Mouse (Mus musculus) hindbrain, postnatal 0 days (tissue): ENCODE data around the gene Zfp445. TPM values are rescaled to one million over a fixed set of nuclear protein-coding genes. Genes with fewer than 3 reads are reported as not detected.
"Not testable (repeated sequence)": the region's sequence is repeated elsewhere in the genome, so short reads cannot be mapped to it uniquely, and the experiment has no call there.

Source experiments
- ATAC-seq: fragments of 200-750 bp; cut with Nextera tagmentation; 2 replicates; pipeline ENCODE4 v1.8.0; 2017; ENCODE audit warnings: mild to moderate bottlenecking, moderate TSS enrichment, moderate library complexity
- DNase-seq: peaks from one replicate; pipeline ENCODE4 v3.0.0-alpha.2; 2015; ENCODE audit warnings: low spot score
- H3K27ac ChIP-seq: fragments of 300-500 bp; sonication (generic); 2 replicates; pipeline ENCODE4 v1.5.1; 2014; ENCODE audit warnings: mild to moderate bottlenecking
- H3K27me3 ChIP-seq: fragments of 300-500 bp; sonication (generic); 2 replicates; pipeline ENCODE4 v1.6.1; 2014; ENCODE audit warnings: low read length, mixed read lengths; ENCODE audit not compliant: insufficient read depth
- H3K36me3 ChIP-seq: fragments of 300-500 bp; sonication (generic); 2 replicates; pipeline ENCODE4 v1.6.1; 2014; ENCODE audit warnings: low read length, mixed read lengths; ENCODE audit not compliant: insufficient read depth
- H3K4me1 ChIP-seq: fragments of 300-500 bp; sonication (generic); 2 replicates; pipeline ENCODE4 v1.6.1; 2014; ENCODE audit warnings: antibody characterized with exemption, low read length, mixed read lengths; ENCODE audit not compliant: insufficient read depth
- H3K4me2 ChIP-seq: fragments of 300-500 bp; sonication (generic); 2 replicates; pipeline ENCODE4 v1.6.1; 2014; ENCODE audit warnings: low read depth, mild to moderate bottlenecking, low read length, moderate library complexity, mixed read lengths
- H3K4me3 ChIP-seq: fragments of 300-500 bp; sonication (generic); 2 replicates; pipeline ENCODE4 v1.5.1; 2014; ENCODE audit warnings: low read length
- H3K9ac ChIP-seq: fragments of 300-500 bp; sonication (generic); replicated peaks from 2 replicates; pipeline ENCODE4 v1.6.1; 2014; ENCODE audit warnings: mild to moderate bottlenecking, low read length, moderate library complexity, mixed read lengths
- H3K9me3 ChIP-seq: fragments of 300-500 bp; sonication (generic); 2 replicates; pipeline ENCODE4 v1.6.1; 2016; ENCODE audit warnings: low read length, mixed read lengths
- CTCF ChIP-seq: IDR thresholded peaks from 2 replicates; pipeline ENCODE4 v1.5.1; 2016; ENCODE audit warnings: antibody characterized with exemption, control low read depth, low read depth
- WGBS: fragments of 180-500 bp; shearing (Covaris S2); extraction: QIAGEN DNeasy Blood & Tissue Kit; methylation state at CpG from one replicate; pipeline ENCODE4 v1.1.7; 2014; 5-methylcytosine and 5-hydroxymethylcytosine counted together
- polyA plus RNA-seq: library from polyadenylated mRNA; unstranded; fragments of >200 nt; fragmentation: Nextera tagmentation; extraction: Ambion mirVana; gene quantifications from 2 replicates; pipeline ENCODE4 v1.2.1, GENCODE M21; 2015
- total RNA-seq: library from RNA; depleted of rRNA; stranded (reverse); fragments of >200 nt; gene quantifications from 2 replicates; pipeline ENCODE4 v1.2.3, GENCODE M21; 2014

Zfp445 gene
- total and polyA plus RNA-seq, 2 experiments from 2014 or later, result 68.1 to 138 TPM

- ATAC-seq (no peak), DNase-seq (no peak)
- H3K9ac ChIP-seq, result no peak overlapping the region
- H3K36me3 ChIP-seq, result peaks cover 76% of the 10 kb centered on the region
- H3K9me3 ChIP-seq, result no peaks in the 10 kb centered on the region
- no peak overlapping the region for H3K4me2 ChIP-seq
- no peaks in the 10 kb centered on the region for H3K4me1 ChIP-seq
- 93% methylated on average over 4 of the region's 4 CpGs for WGBS
- no peak for TF ChIP-seq CTCF
- H3K4me3 ChIP-seq, result no peak overlapping the region
- H3K27ac ChIP-seq, result no peak overlapping the region
- no peaks in the 10 kb centered on the region for H3K27me3 ChIP-seq
These were observed 10.2 kb downstream of the Zfp445 start for GRCm38 (mm10) chr9:122855617-122856016.

GRCm38 (mm10) chr9:122855141-122855540 is 10.7 kb downstream of the Zfp445 start:
- not testable (repeated sequence) for H3K4me3 ChIP-seq, H3K4me2 ChIP-seq, ATAC-seq, H3K27ac ChIP-seq, H3K9ac ChIP-seq, H3K9me3 ChIP-seq, H3K27me3 ChIP-seq, DNase-seq, H3K4me1 ChIP-seq
- H3K36me3 ChIP-seq, result peaks cover 75% of the 10 kb centered on the region
- WGBS, result 87% methylated on average over 2 of the region's 7 CpGs

DNA sequence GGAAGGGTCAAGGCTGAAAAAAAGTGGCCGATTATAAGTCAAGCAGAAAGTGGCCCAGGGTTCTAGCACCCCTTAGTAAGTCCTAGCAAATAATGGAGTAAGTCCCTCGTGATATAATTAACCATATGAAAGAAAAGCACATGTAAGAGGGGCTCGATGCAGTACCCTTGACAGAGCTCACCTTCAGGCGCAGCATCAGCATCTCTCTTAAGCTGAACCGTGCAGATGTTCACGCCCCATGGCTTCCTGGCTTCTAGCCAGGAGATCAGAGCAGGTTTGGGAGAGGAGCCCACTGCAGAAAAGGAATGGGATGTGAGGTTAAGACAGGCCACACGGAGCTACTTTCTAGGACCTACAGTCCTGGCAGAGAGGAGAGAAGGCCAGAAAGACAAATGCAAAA is 11.3 kb downstream of the Zfp445 start:
- peaks cover 76% of the 10 kb centered on the region for H3K36me3 ChIP-seq
- DNase-seq, result no peak
- no peak overlapping the region for H3K4me3 ChIP-seq
- WGBS, result 87% methylated on average over 7 of the region's 7 CpGs
- no peaks in the 10 kb centered on the region for H3K4me1 ChIP-seq
- H3K9me3 ChIP-seq, result no peaks in the 10 kb centered on the region
- H3K4me2 ChIP-seq, result no peak overlapping the region
- no peaks in the 10 kb centered on the region for H3K27me3 ChIP-seq
- no peak overlapping the region for H3K9ac ChIP-seq
- ATAC-seq, result no peak
- no peak for TF ChIP-seq CTCF
- no peak overlapping the region for H3K27ac ChIP-seq

- H3K9me3 ChIP-seq, H3K4me3 ChIP-seq, H3K27ac ChIP-seq, H3K9ac ChIP-seq, H3K4me1 ChIP-seq, ATAC-seq, H3K27me3 ChIP-seq, DNase-seq, H3K4me2 ChIP-seq: not testable (repeated sequence)
- H3K36me3 ChIP-seq, result peaks cover 20% of the 10 kb centered on the region
- WGBS, result 96% methylated on average over 7 of the region's 8 CpGs
These were observed 17.9 kb downstream of the Zfp445 start for GRCm38 (mm10) chr9:122847811-122848311.

DNA sequence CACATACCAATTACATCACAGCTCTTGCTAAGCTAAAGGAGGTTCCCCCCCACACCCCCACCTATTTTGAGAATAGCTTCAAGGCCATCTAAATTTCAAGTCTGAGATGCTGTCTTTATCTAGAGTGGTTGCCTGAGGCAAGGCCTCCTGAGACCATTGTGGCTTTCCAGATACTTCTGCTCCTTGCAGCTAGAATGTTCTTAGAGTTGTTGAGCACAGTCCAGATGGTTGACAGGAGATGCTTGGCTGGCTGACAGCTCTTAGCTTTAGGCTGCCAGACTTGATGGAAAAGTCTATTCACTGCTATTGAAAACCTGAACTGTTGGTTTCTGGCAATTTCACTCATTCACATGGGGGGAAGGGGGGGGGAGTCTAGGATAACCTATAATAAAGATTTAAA is 19.6 kb downstream of the Zfp445 start:
- H3K36me3 ChIP-seq, result peaks cover 9% of the 10 kb centered on the region; the same call in 1 of the 2 replicates
- H3K4me1 ChIP-seq, result no peaks in the 10 kb centered on the region
- H3K9me3 ChIP-seq, result no peaks in the 10 kb centered on the region
- no peak overlapping the region for H3K9ac ChIP-seq
- no peak overlapping the region for H3K27ac ChIP-seq
- peak; percentile 43 for DNase-seq
- H3K27me3 ChIP-seq, result no peaks in the 10 kb centered on the region
- H3K4me2 ChIP-seq, result no peak overlapping the region
- no peak overlapping the region for H3K4me3 ChIP-seq
- no peak for ATAC-seq
- TF ChIP-seq CTCF, result no peak

DNA sequence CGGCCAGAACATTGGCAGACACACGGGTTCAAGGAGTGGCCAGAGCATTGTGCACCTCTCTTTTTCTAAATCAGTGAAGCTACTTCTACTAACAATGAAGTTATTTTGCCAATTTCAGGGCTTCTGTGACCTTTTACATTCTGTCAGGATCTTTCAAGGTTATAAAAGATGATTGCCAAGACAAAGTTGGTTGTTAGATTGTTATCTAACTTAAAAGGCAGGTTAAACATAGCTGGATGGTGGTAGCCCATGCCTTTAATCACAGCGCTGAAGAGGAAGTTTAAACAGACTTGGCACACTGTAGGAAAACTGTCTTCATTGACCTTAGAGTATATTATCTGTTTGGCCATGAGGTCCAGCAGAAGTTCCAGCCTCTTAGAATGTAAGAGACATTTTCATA is 20.2 kb downstream of the Zfp445 start:
- ATAC-seq (no peak), DNase-seq (no peak)

GRCm38 (mm10) chr9:122843760-122844159 is 22.0 kb downstream of the Zfp445 start, which contains the start of gene Gm35549:
TSS of gene Gm35549 (minus strand) at chr9:122844035.
- Histone ChIP-seq H3K36me3 (no peaks in the 10 kb centered on the region), H3K9me3 (no peaks in the 10 kb centered on the region), H3K4me1 (no peaks in the 10 kb centered on the region), H3K27me3 (no peaks in the 10 kb centered on the region), H3K27ac (no peak within 1 kb of the TSS), H3K9ac (no peak within 1 kb of the TSS), H3K4me2 (no peak within 1 kb of the TSS), H3K4me3 (no peak within 1 kb of the TSS)
- TF ChIP-seq CTCF, result no peak
- ATAC-seq (no peak), DNase-seq (no peak)
- WGBS, result 74% methylated on average over 3 of the region's 3 CpGs

More for the DNA sequence above, 20.2 kb downstream of the Zfp445 start:
- no peak overlapping the region for H3K4me2 ChIP-seq
- H3K27ac ChIP-seq, result no peak overlapping the region
- TF ChIP-seq CTCF, result no peak
- no peaks in the 10 kb centered on the region for H3K4me1 ChIP-seq
- H3K36me3 ChIP-seq, result peaks cover 9% of the 10 kb centered on the region; the same call in 1 of the 2 replicates
- H3K27me3 ChIP-seq, result no peaks in the 10 kb centered on the region
- 88% methylated on average over 3 of the region's 3 CpGs for WGBS
- H3K9ac ChIP-seq, result no peak overlapping the region
- H3K9me3 ChIP-seq, result no peaks in the 10 kb centered on the region
- no peak overlapping the region for H3K4me3 ChIP-seq
